Mouse (Mus musculus): ENCODE measurements around the gene Zfp597.

- TF ChIP-seq CTCF (IDR thresholded peaks at IDR 0.05; ENCODE audit: extremely low read depth, insufficient read depth, low read length): no peak
- TF ChIP-seq POLR2A (IDR thresholded peaks at IDR 0.05; ENCODE audit: extremely low read depth, insufficient read depth, low read length): no peak
Observed at GRCm38 (mm10) chr16:3852586-3852985, 31.8 kb downstream of the Zfp597 start.

Measured in cortical plate, adult 2 months (tissue).